Comparison of ENCODE assay signal across 10 mouse cellular contexts in the genomic region with DNA sequence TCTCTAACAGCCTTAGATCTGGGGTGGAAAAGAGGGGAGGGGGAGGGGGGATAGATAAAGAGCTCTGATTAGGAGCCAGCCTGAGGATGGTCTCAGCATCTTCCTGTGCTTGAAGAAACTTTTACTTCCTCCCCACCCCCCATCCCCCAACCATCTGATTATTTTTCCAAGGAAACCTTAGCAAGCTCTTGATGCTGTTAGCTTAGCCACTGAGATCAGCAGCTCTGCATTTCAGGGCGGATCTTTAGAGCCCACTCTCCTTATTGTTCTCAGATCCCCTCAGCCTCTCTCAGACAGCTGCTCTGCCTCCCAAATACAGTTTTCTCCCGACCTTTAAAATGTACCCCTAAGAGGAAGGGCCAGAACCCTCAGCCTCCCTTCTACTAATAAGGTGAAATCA. TPM values are rescaled to one million over a fixed set of nuclear protein-coding genes. Genes with fewer than 3 reads are reported as not detected.
DNase-seq lines count a peak whose midpoint lies in the region; ATAC-seq and TF ChIP-seq lines count a peak whose summit lies in the region.
"Had no signal": no experiment of that assay in that cellular context is flagged by ENCODE, and none has a peak within 500 bp of the region (broad histone marks: within the 10 kb centered on the region; RNA-seq: fewer than 3 reads in every experiment).

No protein-coding gene starts in this region.

- no peak for TF ChIP-seq EP300 in heart, adult 2 months (IDR thresholded peaks at IDR 0.05; ENCODE audit: insufficient read depth, low read depth, low read length)

- no peaks in the 10 kb centered on the region for H3K27me3 ChIP-seq in heart, adult 2 months (ENCODE audit: control insufficient read depth, insufficient read depth, low read length)
- no peaks in the 10 kb centered on the region for H3K27me3 ChIP-seq in forebrain, postnatal 0 days (ENCODE audit: insufficient read depth, low read length)
- H3K27me3 ChIP-seq in midbrain, embryonic 11.5 days (ENCODE audit: control insufficient read depth, insufficient read depth, low read length) = peaks cover 32% of the 10 kb centered on the region

- no peaks in the 10 kb centered on the region for H3K9me3 ChIP-seq in forebrain, postnatal 0 days (ENCODE audit: low read length)
- H3K9me3 ChIP-seq in midbrain, embryonic 11.5 days (ENCODE audit: control insufficient read depth, low read length) = no peaks in the 10 kb centered on the region
- H3K9me3 ChIP-seq: liver, embryonic 13.5 days had no signal

- no peak overlapping the region for H3K9ac ChIP-seq in heart, adult 2 months (ENCODE audit: low read depth, low read length)
- peak overlapping the region; percentile 6; the same call in 1 of the 2 replicates for H3K9ac ChIP-seq in forebrain, postnatal 0 days
- no peak overlapping the region for H3K9ac ChIP-seq in midbrain, embryonic 11.5 days (ENCODE audit: low read length)
- H3K9ac ChIP-seq: liver, embryonic 13.5 days had no signal

- TF ChIP-seq CTCF in heart, adult 2 months (IDR thresholded peaks at IDR 0.05) = no peak
- no peak for TF ChIP-seq CTCF in brain, embryonic 14.5 days (IDR thresholded peaks at IDR 0.05; ENCODE audit: borderline replicate concordance, extremely low read depth, insufficient read depth, insufficient read length)
- TF ChIP-seq CTCF in forebrain, postnatal 0 days (IDR thresholded peaks at IDR 0.05; ENCODE audit: low read depth) = no peak

- no peak overlapping the region for H3K4me3 ChIP-seq in heart, adult 2 months
- 0 out of 2 replicates have a peak overlapping the region, but pooled peaks have one; percentile 11 for H3K4me3 ChIP-seq in forebrain, postnatal 0 days (ENCODE audit: low read depth, low read length)
- no peak overlapping the region for H3K4me3 ChIP-seq in midbrain, embryonic 11.5 days (ENCODE audit: low read depth, low read length)
- H3K4me3 ChIP-seq: liver, embryonic 13.5 days had no signal

- no peaks in the 10 kb centered on the region for H3K36me3 ChIP-seq in heart, adult 2 months (ENCODE audit: control insufficient read depth, insufficient read depth, low read length)
- H3K36me3 ChIP-seq in forebrain, postnatal 0 days (ENCODE audit: insufficient read depth) = peaks cover 39% of the 10 kb centered on the region
- H3K36me3 ChIP-seq in midbrain, embryonic 11.5 days (ENCODE audit: control insufficient read depth, insufficient read depth, low read length) = no peaks in the 10 kb centered on the region
- H3K36me3 ChIP-seq: liver, embryonic 13.5 days had no signal

- H3K79me2 ChIP-seq in heart, adult 2 months (replicated peaks; ENCODE audit: control insufficient read depth, insufficient read depth, low read length) = no peaks in the 10 kb centered on the region

- H3K4me2 ChIP-seq in forebrain, postnatal 0 days (ENCODE audit: low read depth) = peak overlapping the region; percentile 90
- peak overlapping the region; percentile 13; the same call in 1 of the 2 replicates for H3K4me2 ChIP-seq in midbrain, embryonic 11.5 days
- H3K4me2 ChIP-seq: liver, embryonic 13.5 days had no signal

- H3K4me1 ChIP-seq in heart, adult 2 months (ENCODE audit: control insufficient read depth, insufficient read depth, low read length) = peaks cover 7% of the 10 kb centered on the region
- H3K4me1 ChIP-seq in forebrain, postnatal 0 days (ENCODE audit: insufficient read depth) = peaks cover 31% of the 10 kb centered on the region
- peaks cover 32% of the 10 kb centered on the region for H3K4me1 ChIP-seq in midbrain, embryonic 11.5 days (ENCODE audit: control insufficient read depth, insufficient read depth, low read length)
- H3K4me1 ChIP-seq: liver, embryonic 13.5 days had no signal

- ATAC-seq in forebrain, postnatal 0 days = no peak
- ATAC-seq in midbrain, embryonic 11.5 days (ENCODE audit: low FRiP score) = no peak

- intact Hi-C loops in heart, adult 2 months (cut with DNase I) = no loop called here
- intact Hi-C loops in heart, postnatal 36 days (cut with DNase I) = no loop called here

- peak overlapping the region; percentile 47; the same call in 1 of the 2 replicates for H3K27ac ChIP-seq in heart, adult 2 months
- peak overlapping the region; percentile 54; the same call in 1 of the 2 replicates for H3K27ac ChIP-seq in forebrain, postnatal 0 days (ENCODE audit: low read depth, low read length)
- H3K27ac ChIP-seq in midbrain, embryonic 11.5 days (ENCODE audit: low read depth, low read length) = no peak overlapping the region; the same call in 1 of the 2 replicates
- H3K27ac ChIP-seq: liver, embryonic 13.5 days had no signal

- TF ChIP-seq POLR2A in heart, adult 2 months (IDR thresholded peaks at IDR 0.05; ENCODE audit: insufficient read depth, low read depth, low read length) = no peak
- no peak for TF ChIP-seq POLR2A in brain, embryonic 14.5 days (IDR thresholded peaks at IDR 0.05; ENCODE audit: borderline replicate concordance, extremely low read depth, insufficient read depth, insufficient read length, poor library complexity, severe bottlenecking)

- no peak for DNase-seq in heart, adult 2 months
- no peak for DNase-seq in heart, postnatal 36 days
- peak; percentile 75 for DNase-seq in brain, embryonic 14.5 days (ENCODE audit: low read depth)
- no peak for DNase-seq in forebrain, postnatal 0 days
- peak; percentile 93 for DNase-seq in midbrain, embryonic 11.5 days (ENCODE audit: low spot score, missing footprints)
- no peak for DNase-seq in B cell, adult 2 months
- no peak for DNase-seq in layer of hippocampus, adult 8-10 months (ENCODE audit: low spot score in 2 of 2)
- DNase-seq in Muller cell, postnatal 12 days (ENCODE audit: inconsistent ontology term) = no peak
- DNase-seq: liver, embryonic 13.5 days had no signal

- 23% methylated on average over 2 of the region's 2 CpGs for WGBS in heart, adult 2 months
- 7% methylated on average over 2 of the region's 2 CpGs for WGBS in forebrain, postnatal 0 days
- 0% methylated on average over 2 of the region's 2 CpGs for WGBS in midbrain, embryonic 11.5 days

RNA-seq across cellular contexts. Expression of a gene that starts 4.4 kb away (rescaled TPM):
- 1 to 10 TPM; 3.3 to 3.9 TPM for total RNA-seq in heart, adult 2 months (2021)
- 4.1 and 7.8 TPM in 2 replicates for polyA plus RNA-seq in heart, adult 2 months (2012; rRNA removed)
- 1 to 10 TPM; 3.8 to 6.2 TPM for total RNA-seq in heart, postnatal 36 days (2021)
- 32.5 and 38.7 TPM in 2 replicates for polyA plus RNA-seq in brain, embryonic 14.5 days (2012; rRNA removed)
- 10.7 and 14.2 TPM in 2 replicates for total RNA-seq in forebrain, postnatal 0 days (2014; rRNA removed)
- polyA plus RNA-seq in forebrain, postnatal 0 days (2015; fragmentation: Nextera tagmentation; extraction: Ambion mirVana) = 24.6 and 30.4 TPM in 2 replicates
- 14.3 and 14.9 TPM in 2 replicates for polyA plus RNA-seq in midbrain, embryonic 11.5 days (2014; fragmentation: Nextera tagmentation; extraction: Ambion mirVana)
- 10 to 100 TPM; 13.4 to 17.3 (median 14.7) TPM for total RNA-seq in layer of hippocampus, adult 8-10 months (2022)
- total RNA-seq: neutrophil, adult 5-6 weeks had no signal

Comparison
In these comparisons a context has a peak if more than half of its experiments do, and no peak if none do; other contexts are left out.
1. DNase-seq: peak in brain, embryonic 14.5 days (single experiment) and midbrain, embryonic 11.5 days (single experiment); none in heart, adult 2 months (0 of 2), heart, postnatal 36 days (0 of 2), forebrain, postnatal 0 days (single experiment), B cell, adult 2 months (0 of 2), layer of hippocampus, adult 8-10 months (0 of 2) and Muller cell, postnatal 12 days (single experiment).